Mouse (Mus musculus) adrenal gland, adult 8-10 months (tissue): ENCODE measurements around the gene Foxd2. TPM values are rescaled to one million over a fixed set of nuclear protein-coding genes. Genes with fewer than 3 reads are reported as not detected.

Experiments
- total RNA-seq, 4 experiments: library from RNA; stranded (reverse); gene quantifications; 2 replicates each; pipeline ENCODE4 v1.2.4; 2022

Gene Foxd2
- total RNA-seq, 4 experiments from 2014 or later = 2.0 to 4.2 (median 3.1) TPM

Other genes with a start within 250 kb of the Foxd2 start
- not detected for gene Gm12830, start 87.2 kb downstream of the Foxd2 start, total RNA-seq
- gene Foxe3, start 17.1 kb upstream of the Foxd2 start, total RNA-seq = under 1 TPM in 2 of 4 experiments, not detected in 2; 0.43 to 0.45 TPM
- 100 to 1,000 TPM in 2 of 4 experiments, 10 to 100 TPM in 2; 79.7 to 115 (median 105) TPM for gene Cmpk1, start 78.4 kb upstream of the Foxd2 start, total RNA-seq
- under 1 TPM; 0.52 to 0.89 (median 0.54) TPM for gene Stil, start 91.3 kb upstream of the Foxd2 start, total RNA-seq
- gene Tal1, start 147.6 kb upstream of the Foxd2 start, total RNA-seq = 1 to 10 TPM; 1.9 to 4.0 (median 2.6) TPM
- 1 to 10 TPM in 2 of 4 experiments, under 1 TPM in 1, not detected in 1; 0.37 to 1.1 (median 1.0) TPM for gene Pdzk1ip1, start 179.8 kb upstream of the Foxd2 start, total RNA-seq
- not detected for gene Cyp4x1, start 225.4 kb upstream of the Foxd2 start, total RNA-seq